Mouse (Mus musculus): ENCODE results near the gene Vapa. TPM values are rescaled to one million over a fixed set of nuclear protein-coding genes. Genes with fewer than 3 reads are reported as not detected.

Gene Vapa
- polyA plus RNA-seq, 1 experiment from 2014 or later, result 218 TPM

DNA sequence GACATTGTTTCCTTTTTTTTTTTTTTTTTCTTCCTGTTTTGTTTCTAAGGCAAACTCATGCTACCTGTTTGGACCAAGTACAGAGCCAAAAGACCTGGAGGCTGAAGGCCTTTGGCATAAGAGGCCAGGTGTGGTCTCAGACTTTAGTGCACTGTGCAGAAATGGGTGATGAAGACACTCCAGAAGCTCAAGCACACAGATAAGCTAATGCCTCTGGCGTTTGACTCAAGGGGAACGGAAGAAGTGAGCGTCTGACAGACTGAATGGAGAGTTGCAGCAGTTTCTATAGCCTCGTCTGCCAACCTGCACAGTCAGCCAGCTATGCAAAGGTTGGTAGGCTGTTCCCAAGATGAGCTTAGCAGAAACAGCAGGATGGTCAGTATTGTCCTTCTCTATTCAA is 42.3 kb upstream of the Vapa start:
- DNase-seq (ENCODE audit: low spot score), result no peak
- H3K36me3 ChIP-seq (ENCODE audit: insufficient read depth, low read length), result no peaks in the 10 kb centered on the region
- H3K27ac ChIP-seq, result no peak overlapping the region
- H3K4me1 ChIP-seq (replicated peaks; ENCODE audit: insufficient read depth, low read length), result no peaks in the 10 kb centered on the region
- no peak for TF ChIP-seq CTCF (IDR thresholded peaks at IDR 0.05; ENCODE audit: low read depth)
- WGBS, result 87% methylated on average over 4 of the region's 4 CpGs
- no peak for ATAC-seq (replicated peaks; ENCODE audit: low FRiP score, low read depth)
- H3K4me2 ChIP-seq (ENCODE audit: low read length), result no peak overlapping the region
- no peaks in the 10 kb centered on the region for H3K9me3 ChIP-seq (replicated peaks; ENCODE audit: low read length)
- no peak overlapping the region for H3K9ac ChIP-seq (ENCODE audit: low read depth, low read length)
- no peak overlapping the region for H3K4me3 ChIP-seq (replicated peaks; ENCODE audit: low read depth, low read length)
- no peaks in the 10 kb centered on the region for H3K27me3 ChIP-seq (ENCODE audit: insufficient read depth, low read length)

- Histone ChIP-seq H3K36me3 (ENCODE audit: insufficient read depth, low read length) (no peaks in the 10 kb centered on the region), H3K4me2 (ENCODE audit: low read length) (no peak overlapping the region), H3K27me3 (ENCODE audit: insufficient read depth, low read length) (no peaks in the 10 kb centered on the region), H3K4me3 (replicated peaks; ENCODE audit: low read depth, low read length) (no peak overlapping the region), H3K27ac (no peak overlapping the region), H3K4me1 (replicated peaks; ENCODE audit: insufficient read depth, low read length) (no peaks in the 10 kb centered on the region), H3K9ac (ENCODE audit: low read depth, low read length) (no peak overlapping the region), H3K9me3 (replicated peaks; ENCODE audit: low read length) (no peaks in the 10 kb centered on the region)
- WGBS, result 77% methylated on average over 6 of the region's 6 CpGs
- DNase-seq (ENCODE audit: low spot score) (no peak), ATAC-seq (replicated peaks; ENCODE audit: low FRiP score, low read depth) (no peak)
- no peak for TF ChIP-seq CTCF (IDR thresholded peaks at IDR 0.05; ENCODE audit: low read depth)
Observed at GRCm38 (mm10) chr17:65650598-65650997, 37.2 kb upstream of the Vapa start.

DNA sequence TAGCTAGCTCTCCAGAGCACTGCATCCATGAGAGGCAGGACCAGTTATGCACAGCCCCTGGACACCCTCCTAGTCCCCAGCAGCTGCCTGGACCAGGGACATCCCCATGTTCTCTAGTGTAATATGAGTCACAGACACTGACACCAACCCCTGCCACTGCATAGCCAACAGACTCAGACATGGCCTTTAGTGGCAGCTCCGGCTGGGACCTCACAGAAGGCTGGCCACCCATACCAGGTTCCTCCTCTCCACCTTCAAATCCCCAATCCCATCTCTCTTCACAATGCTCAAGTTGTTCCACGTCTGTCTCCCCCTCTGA is 35.8 kb upstream of the Vapa start:
- 72% methylated on average over 2 of the region's 2 CpGs for WGBS

DNA sequence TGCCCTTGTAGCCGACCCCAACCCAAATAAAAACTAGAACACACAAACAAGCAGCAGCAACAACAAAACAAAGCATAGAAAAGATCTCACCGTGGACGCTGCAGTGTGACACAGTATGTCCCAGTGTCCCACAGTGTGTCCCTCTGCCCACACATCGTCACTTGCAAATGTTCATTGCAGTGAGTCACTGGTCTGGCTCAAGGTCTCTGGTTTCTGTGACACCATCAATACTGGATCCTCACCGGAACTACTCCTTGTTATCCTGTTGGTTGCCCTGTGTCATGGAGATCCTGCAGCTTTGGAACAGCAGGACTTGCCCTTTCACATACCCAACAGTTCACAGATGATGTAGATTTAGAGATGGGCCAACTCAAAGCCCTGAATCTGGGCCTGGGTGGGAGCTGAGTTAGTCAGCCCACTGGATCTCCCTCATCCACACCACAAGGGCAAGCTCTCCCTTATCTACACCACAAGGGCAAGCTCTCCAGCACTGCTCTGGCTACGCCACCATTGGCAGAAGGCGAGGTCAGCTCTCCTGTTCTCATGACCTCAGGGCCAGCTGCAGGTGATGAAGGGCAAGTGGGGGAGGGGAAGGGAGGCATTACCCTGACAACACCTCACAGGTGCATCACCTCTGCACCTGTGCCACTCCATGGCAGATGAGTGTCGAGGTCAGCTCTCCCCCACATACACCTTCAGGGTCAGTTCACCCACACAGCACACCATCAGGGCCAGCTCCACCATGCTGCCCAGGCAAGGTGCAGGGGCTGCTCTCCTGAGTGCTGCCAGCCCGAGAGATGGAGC is 35.2 kb upstream of the Vapa start:
- ATAC-seq (replicated peaks; ENCODE audit: low FRiP score, low read depth) (no peak; the same call in 1 of the 2 replicates), DNase-seq (ENCODE audit: low spot score) (no peak)
- Histone ChIP-seq H3K9ac (ENCODE audit: low read depth, low read length) (no peak overlapping the region), H3K4me1 (replicated peaks; ENCODE audit: insufficient read depth, low read length) (0 out of 2 replicates have a peak, but pooled peaks cover under 1% of the 10 kb centered on the region), H3K9me3 (replicated peaks; ENCODE audit: low read length) (no peaks in the 10 kb centered on the region), H3K27me3 (ENCODE audit: insufficient read depth, low read length) (no peaks in the 10 kb centered on the region), H3K4me3 (replicated peaks; ENCODE audit: low read depth, low read length) (no peak overlapping the region), H3K27ac (no peak overlapping the region), H3K4me2 (ENCODE audit: low read length) (no peak overlapping the region), H3K36me3 (ENCODE audit: insufficient read depth, low read length) (no peaks in the 10 kb centered on the region)
- WGBS, result 85% methylated on average over 9 of the region's 9 CpGs
- no peak for TF ChIP-seq CTCF (IDR thresholded peaks at IDR 0.05; ENCODE audit: low read depth)

More for the DNA sequence above, 35.8 kb upstream of the Vapa start:
- TF ChIP-seq CTCF (IDR thresholded peaks at IDR 0.05; ENCODE audit: low read depth), result no peak
- no peak overlapping the region for H3K9ac ChIP-seq (ENCODE audit: low read depth, low read length)
- no peak overlapping the region for H3K4me3 ChIP-seq (replicated peaks; ENCODE audit: low read depth, low read length)
- no peaks in the 10 kb centered on the region for H3K4me1 ChIP-seq (replicated peaks; ENCODE audit: insufficient read depth, low read length)
- DNase-seq (ENCODE audit: low spot score) (no peak), ATAC-seq (replicated peaks; ENCODE audit: low FRiP score, low read depth) (no peak)
- no peaks in the 10 kb centered on the region for H3K36me3 ChIP-seq (ENCODE audit: insufficient read depth, low read length)
- H3K27ac ChIP-seq, result no peak overlapping the region
- no peaks in the 10 kb centered on the region for H3K27me3 ChIP-seq (ENCODE audit: insufficient read depth, low read length)
- no peaks in the 10 kb centered on the region for H3K9me3 ChIP-seq (replicated peaks; ENCODE audit: low read length)
- no peak overlapping the region for H3K4me2 ChIP-seq (ENCODE audit: low read length)

DNA sequence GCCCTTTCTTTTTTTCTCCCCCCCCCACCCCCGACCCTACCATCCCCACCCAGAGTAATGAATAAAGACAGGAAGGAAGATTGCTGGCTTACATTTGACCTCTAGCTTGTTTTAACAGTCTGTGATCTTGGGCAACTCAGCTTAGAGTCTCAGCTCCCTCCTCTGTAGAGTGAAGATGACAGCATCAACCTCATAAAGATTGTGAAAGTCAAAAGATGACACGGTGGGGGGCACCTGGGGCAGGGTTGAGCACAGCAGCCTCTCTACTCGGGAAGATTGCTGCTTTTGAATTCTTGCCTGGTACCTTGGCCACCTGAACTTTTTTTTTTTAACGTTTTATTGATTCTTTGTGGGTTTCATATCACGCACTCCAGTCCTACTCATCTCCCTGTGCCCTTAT is 34.6 kb upstream of the Vapa start:
- no peaks in the 10 kb centered on the region for H3K27me3 ChIP-seq (ENCODE audit: insufficient read depth, low read length)
- DNase-seq (ENCODE audit: low spot score), result no peak
- no peaks in the 10 kb centered on the region for H3K36me3 ChIP-seq (ENCODE audit: insufficient read depth, low read length)
- H3K9ac ChIP-seq (ENCODE audit: low read depth, low read length), result no peak overlapping the region
- no peak for TF ChIP-seq CTCF (IDR thresholded peaks at IDR 0.05; ENCODE audit: low read depth)
- H3K4me2 ChIP-seq (ENCODE audit: low read length), result no peak overlapping the region
- no peaks in the 10 kb centered on the region for H3K9me3 ChIP-seq (replicated peaks; ENCODE audit: low read length)
- H3K4me3 ChIP-seq (replicated peaks; ENCODE audit: low read depth, low read length), result no peak overlapping the region
- WGBS, result 51% methylated on average over 5 of the region's 5 CpGs
- H3K27ac ChIP-seq, result no peak overlapping the region
- no peak for ATAC-seq (replicated peaks; ENCODE audit: low FRiP score, low read depth)
- 0 out of 2 replicates have a peak, but pooled peaks cover 6% of the 10 kb centered on the region for H3K4me1 ChIP-seq (replicated peaks; ENCODE audit: insufficient read depth, low read length)

- no peaks in the 10 kb centered on the region for H3K36me3 ChIP-seq (ENCODE audit: insufficient read depth, low read length)
- no peak for TF ChIP-seq CTCF (IDR thresholded peaks at IDR 0.05; ENCODE audit: low read depth)
- H3K4me3 ChIP-seq (replicated peaks; ENCODE audit: low read depth, low read length), result no peak overlapping the region
- H3K27ac ChIP-seq, result no peak overlapping the region
- 78% methylated on average over 6 of the region's 6 CpGs for WGBS
- no peaks in the 10 kb centered on the region for H3K9me3 ChIP-seq (replicated peaks; ENCODE audit: low read length)
- no peak overlapping the region for H3K9ac ChIP-seq (ENCODE audit: low read depth, low read length)
- no peak for ATAC-seq (replicated peaks; ENCODE audit: low FRiP score, low read depth)
- no peak for DNase-seq (ENCODE audit: low spot score)
- H3K4me2 ChIP-seq (ENCODE audit: low read length), result no peak overlapping the region
- H3K27me3 ChIP-seq (ENCODE audit: insufficient read depth, low read length), result no peaks in the 10 kb centered on the region
- H3K4me1 ChIP-seq (replicated peaks; ENCODE audit: insufficient read depth, low read length), result 0 out of 2 replicates have a peak, but pooled peaks cover 6% of the 10 kb centered on the region
Observed at GRCm38 (mm10) chr17:65647226-65647625, 33.9 kb upstream of the Vapa start.
